Mouse (Mus musculus): ENCODE results near the gene Rspo4.

The Rspo4 gene

GRCm38 (mm10) chr2:151842648-151843226 is at the start of gene Rspo4:
Rspo4 (plus strand) TSS chr2:151842927.
- DNase-seq, result no peak

GRCm38 (mm10) chr2:151815586-151815985 is 27.1 kb upstream of the Rspo4 start:
- DNase-seq, result no peak

- no peak for DNase-seq
Measured at GRCm38 (mm10) chr2:151862257-151862810, 19.6 kb downstream of the Rspo4 start.

- no peak for DNase-seq
Measured at GRCm38 (mm10) chr2:151864941-151865340, 22.2 kb downstream of the Rspo4 start.

GRCm38 (mm10) chr2:151866487-151866886 is 23.8 kb downstream of the Rspo4 start:
- DNase-seq, result peak; percentile 27 to 40

GRCm38 (mm10) chr2:151868196-151868595 is 25.5 kb downstream of the Rspo4 start:
- no peak for DNase-seq

GRCm38 (mm10) chr2:151874551-151874950 is 31.8 kb downstream of the Rspo4 start:
- DNase-seq, result peak; percentile 6 to 9

- peak; percentile 61 to 62 for DNase-seq
Measured at GRCm38 (mm10) chr2:151876012-151876485, 33.3 kb downstream of the Rspo4 start.

GRCm38 (mm10) chr2:151878645-151879044 is 35.9 kb downstream of the Rspo4 start:
- DNase-seq, result no peak

- DNase-seq, result no peak
Measured at GRCm38 (mm10) chr2:151879760-151880159, 37.0 kb downstream of the Rspo4 start.

- no peak for DNase-seq
Measured at GRCm38 (mm10) chr2:151891031-151891430, 48.3 kb downstream of the Rspo4 start.

GRCm38 (mm10) chr2:151893122-151893774 is 50.5 kb downstream of the Rspo4 start:
- no peak for DNase-seq

- no peak for DNase-seq
Measured at GRCm38 (mm10) chr2:151894209-151894980, 51.7 kb downstream of the Rspo4 start.

GRCm38 (mm10) chr2:151895911-151896310 is 53.2 kb downstream of the Rspo4 start:
- no peak for DNase-seq

GRCm38 (mm10) chr2:151898106-151898505 is 55.4 kb downstream of the Rspo4 start:
- no peak for DNase-seq

- DNase-seq, result no peak
Measured at GRCm38 (mm10) chr2:151900845-151901244, 58.1 kb downstream of the Rspo4 start.

- DNase-seq, result no peak
Measured at GRCm38 (mm10) chr2:151903267-151903666, 60.5 kb downstream of the Rspo4 start.

GRCm38 (mm10) chr2:151903933-151904332 is 61.2 kb downstream of the Rspo4 start:
- no peak for DNase-seq

GRCm38 (mm10) chr2:151904636-151905035 is 61.9 kb downstream of the Rspo4 start:
- DNase-seq, result no peak

GRCm38 (mm10) chr2:151907020-151907419 is 64.3 kb downstream of the Rspo4 start:
- no peak for DNase-seq

- no peak for DNase-seq
Measured at GRCm38 (mm10) chr2:151909386-151909785, 66.7 kb downstream of the Rspo4 start.

GRCm38 (mm10) chr2:151910498-151910897 is 67.8 kb downstream of the Rspo4 start:
- DNase-seq, result no peak

GRCm38 (mm10) chr2:151910919-151911500 is 68.3 kb downstream of the Rspo4 start, which contains the start of gene Angpt4:
Angpt4 (plus strand) TSS chr2:151911210.
- DNase-seq, result no peak

All from B cell, adult 2 months (primary cell).